Mouse (Mus musculus) left cerebral cortex, postnatal 10 days (tissue): ENCODE results near the gene Rlbp1. TPM values are rescaled to one million over a fixed set of nuclear protein-coding genes. Genes with fewer than 3 reads are reported as not detected.

Experiments used
- DNase-seq, 2 experiments: peaks; one replicate each; pipeline ENCODE4 v3.0.0; 2021 to 2022; ENCODE audit warnings: low spot score in 2 of 2, mixed read lengths in 1 of 2; ENCODE audit errors: extremely low spot score in 1 of 2
- intact Hi-C: fragments of 180-260 bp; cut with DNase I; formaldehyde crosslinking; loops from one replicate; pipeline ENCODE4 v1.15.1; 2025
- total RNA-seq, 2 experiments: library from RNA; stranded (reverse); gene quantifications; 2 replicates each; pipeline ENCODE4 v1.2.3; 2021

Rlbp1 gene
- total RNA-seq, 2 experiments from 2014 or later: 23.2 to 24.3 TPM

GRCm38 (mm10) chr7:79388671-79389206 lies 1.9 kb upstream of the Rlbp1 start:
- intact Hi-C loops: no loop called here
- peak in 1 of 2 experiments; percentile 28 for DNase-seq

GRCm38 (mm10) chr7:79387991-79388390 lies 1.1 kb upstream of the Rlbp1 start:
- intact Hi-C loops: no loop called here
- peak in 1 of 2 experiments; percentile 16 for DNase-seq

DNA sequence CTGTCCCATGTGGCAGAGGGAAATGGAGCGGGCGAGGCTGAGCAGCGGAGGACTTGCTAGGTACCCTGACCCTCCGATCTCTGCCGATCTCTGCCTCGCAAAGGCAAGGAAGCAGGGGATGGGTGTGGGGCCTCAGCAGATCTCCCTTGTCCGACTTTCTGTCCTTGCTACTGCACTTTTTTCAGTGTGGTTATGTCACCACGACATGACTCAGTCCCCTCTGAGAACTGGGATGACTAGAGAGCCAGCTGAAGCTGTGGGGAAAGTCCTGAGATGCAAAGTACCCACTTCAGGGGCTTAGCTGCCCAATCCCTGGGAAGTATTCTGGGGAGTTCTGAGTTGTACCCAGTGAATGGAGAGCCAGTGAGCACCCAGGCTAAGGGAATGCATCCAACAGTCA lies 292 bp upstream of the Rlbp1 start:
- intact Hi-C loops: no loop called here

GRCm38 (mm10) chr7:79376516-79377275 lies 10.2 kb downstream of the Rlbp1 start:
- DNase-seq: no peak
- intact Hi-C loops: loop anchor here (10.0 kb wide), 1 partner anchor 218 kb away; no protein-coding TSS in a partner anchor

More for the DNA sequence above, 292 bp upstream of the Rlbp1 start:
- DNase-seq: no peak

DNA sequence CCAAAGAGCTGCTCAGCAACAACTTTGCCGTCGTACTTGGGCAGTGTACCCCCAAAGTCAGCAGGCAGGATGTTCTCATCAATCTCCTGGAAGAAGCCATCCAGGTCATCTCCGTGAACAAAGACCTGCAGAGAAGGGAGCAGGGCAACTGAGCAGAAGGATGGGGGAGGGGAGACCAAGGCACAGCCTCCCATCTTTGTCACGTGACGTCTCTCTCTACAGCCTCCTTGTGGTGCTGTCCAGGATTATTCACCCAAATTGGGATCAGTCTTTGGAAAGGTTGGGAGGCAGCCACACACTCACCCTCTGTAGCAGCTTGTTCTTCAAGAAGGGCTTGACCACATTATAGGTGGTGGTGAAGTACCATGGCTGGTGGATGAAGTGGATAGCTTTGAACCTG lies 11.3 kb downstream of the Rlbp1 start:
- intact Hi-C loops: loop anchor here (10.0 kb wide), 1 partner anchor 219 kb away; no protein-coding TSS in a partner anchor

DNA sequence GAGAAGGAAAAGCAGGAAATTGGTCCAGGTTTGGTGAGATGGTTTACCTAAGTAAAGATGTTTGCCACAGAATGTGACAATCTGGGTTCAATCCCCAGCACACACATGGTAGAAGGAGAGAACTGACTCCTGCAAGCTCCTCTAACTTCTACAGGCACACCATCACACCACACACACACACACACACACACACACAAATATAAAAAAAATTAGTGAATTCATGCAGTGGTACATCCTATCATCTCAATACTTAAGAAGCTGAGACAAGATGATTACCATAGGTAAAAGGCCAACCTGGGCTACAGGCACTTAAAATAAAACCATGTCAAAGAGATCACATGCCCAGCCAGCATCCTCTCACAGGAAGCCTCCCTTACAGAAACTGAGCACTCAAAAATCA lies 12.8 kb downstream of the Rlbp1 start:
- intact Hi-C loops: loop anchor here (10.0 kb wide), 1 partner anchor 221 kb away; no protein-coding TSS in a partner anchor
- DNase-seq: no peak

More for the DNA sequence above, 11.3 kb downstream of the Rlbp1 start:
- no peak for DNase-seq

DNA sequence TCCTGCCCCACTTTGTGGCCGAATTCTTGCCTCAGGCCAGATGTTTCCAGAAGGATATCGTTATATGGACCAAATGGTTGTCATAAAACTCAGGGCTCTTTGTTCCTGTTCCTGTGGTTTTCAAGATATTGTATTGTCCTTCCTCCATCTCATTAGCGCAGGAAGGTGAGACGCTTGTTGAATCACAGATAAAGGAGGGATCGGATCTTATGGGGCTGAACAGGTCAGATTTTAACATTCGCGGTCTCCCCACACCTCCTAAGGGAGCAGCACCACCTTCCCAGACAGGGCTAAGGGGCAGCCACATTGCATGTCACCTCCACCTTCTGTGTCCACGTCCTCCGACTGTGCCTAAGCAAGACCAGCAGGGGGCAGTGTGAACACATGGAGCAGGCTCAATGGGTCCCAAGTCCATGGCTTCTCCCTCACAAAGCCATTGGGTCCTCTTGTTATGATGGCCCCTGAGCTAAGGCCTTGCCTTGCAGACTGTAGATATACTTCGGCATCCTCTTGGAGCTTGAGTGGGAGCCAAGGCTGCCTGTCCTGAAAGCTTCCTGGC lies 15.4 kb downstream of the Rlbp1 start:
- DNase-seq: peak; percentile 64 to 86
- intact Hi-C loops: loop anchor here (10.0 kb wide), 1 partner anchor 223 kb away; no protein-coding TSS in a partner anchor

- DNase-seq: no peak
- intact Hi-C loops: no loop called here
Measured at GRCm38 (mm10) chr7:79369416-79369815, 17.4 kb downstream of the Rlbp1 start.

- no peak for DNase-seq
- intact Hi-C loops: no loop called here
Measured at GRCm38 (mm10) chr7:79368664-79369063, 18.2 kb downstream of the Rlbp1 start.

DNA sequence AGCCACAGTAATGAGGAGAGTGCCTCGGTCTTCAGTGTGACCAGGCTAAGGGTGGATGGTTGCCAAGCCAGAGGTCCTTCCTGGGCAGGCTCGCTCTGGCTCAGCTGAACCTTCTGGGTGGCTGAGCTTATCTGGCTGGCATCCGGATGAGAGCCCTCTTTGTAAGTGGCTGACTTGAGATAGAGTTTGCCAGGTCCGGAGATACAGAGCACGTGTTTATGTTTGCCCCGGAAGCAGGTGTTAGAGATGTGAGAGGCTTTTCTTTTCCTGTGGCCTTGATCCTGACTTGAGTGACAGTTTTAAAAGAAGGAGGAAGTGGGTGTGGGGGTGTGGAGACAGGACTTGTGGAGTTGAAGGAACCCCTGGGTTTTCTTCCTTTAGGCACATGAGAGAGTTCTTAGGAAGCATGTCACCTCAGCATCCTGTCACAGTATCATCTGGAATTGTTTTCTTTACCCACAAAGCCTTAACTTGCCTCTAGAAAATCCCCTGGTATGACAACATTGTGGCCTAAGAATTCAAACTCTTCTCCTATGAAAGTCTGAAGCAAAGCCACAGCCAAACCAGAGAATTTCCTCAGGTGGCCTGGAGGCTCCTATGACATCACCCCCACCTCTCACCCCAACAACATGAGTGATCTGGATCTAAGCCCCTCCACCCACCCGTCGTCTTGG lies 23.3 kb downstream of the Rlbp1 start:
- peak; percentile 71 to 87 for DNase-seq
- intact Hi-C loops: no loop called here

GRCm38 (mm10) chr7:79362830-79363229 lies 24.0 kb downstream of the Rlbp1 start:
- DNase-seq: no peak
- intact Hi-C loops: no loop called here

DNA sequence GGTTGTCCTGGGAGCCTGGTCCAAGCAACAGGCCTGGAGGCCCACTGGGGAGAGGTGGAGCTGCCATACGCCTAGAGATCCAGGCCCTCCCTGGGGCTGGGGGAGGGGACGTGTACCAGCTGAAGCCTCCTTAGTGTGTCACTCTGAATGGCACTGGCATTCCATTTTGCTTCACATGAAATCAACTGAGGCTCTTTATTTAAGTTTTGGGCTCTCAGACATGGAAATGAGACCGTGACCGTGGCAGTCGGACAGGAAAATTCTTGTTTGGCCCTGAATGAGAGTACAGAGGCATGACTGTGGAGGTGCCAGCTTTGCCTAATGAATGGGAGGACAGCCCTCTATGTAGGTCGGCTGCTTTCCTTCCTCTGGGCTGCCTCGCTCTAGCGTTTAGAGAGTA lies 24.6 kb downstream of the Rlbp1 start:
- peak; percentile 72 to 81 for DNase-seq
- intact Hi-C loops: no loop called here

- no peak for DNase-seq
- intact Hi-C loops: no loop called here
Measured at GRCm38 (mm10) chr7:79360056-79360455, 26.8 kb downstream of the Rlbp1 start.

GRCm38 (mm10) chr7:79359183-79359435 lies 27.7 kb downstream of the Rlbp1 start:
- intact Hi-C loops: no loop called here
- no peak for DNase-seq

GRCm38 (mm10) chr7:79358350-79359182 lies 28.3 kb downstream of the Rlbp1 start:
- intact Hi-C loops: no loop called here
- DNase-seq: peak; percentile 70 to 86

DNA sequence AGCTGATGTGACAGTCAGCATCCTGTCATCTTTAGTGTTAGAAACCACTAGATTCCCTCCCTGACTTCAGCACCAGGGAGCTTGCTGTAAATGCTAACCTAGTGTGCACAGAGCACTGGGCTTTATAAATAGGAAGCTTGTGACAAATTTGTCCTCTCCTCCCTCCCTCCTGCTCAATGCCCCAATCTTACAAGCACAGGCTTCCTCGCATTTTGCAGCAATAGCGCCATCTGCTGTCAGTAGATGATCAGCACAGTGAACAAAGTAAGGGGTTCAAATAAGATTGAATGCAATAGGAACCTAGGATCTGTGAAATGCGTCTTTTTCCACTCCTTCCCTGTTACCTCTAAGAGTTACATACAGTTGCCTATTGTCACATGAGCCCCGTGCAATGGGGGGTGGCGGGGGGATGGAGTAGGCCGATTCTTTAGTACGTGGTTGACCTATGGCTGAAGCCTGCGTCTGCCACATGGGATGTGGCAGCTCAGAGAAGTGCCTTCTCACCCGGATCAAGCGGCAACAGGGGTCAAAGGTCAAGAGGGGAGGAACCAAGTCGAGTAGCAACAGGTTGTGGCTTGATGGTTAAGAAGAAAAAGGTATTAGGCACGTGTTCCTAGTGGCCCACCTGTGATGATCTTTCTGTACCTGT lies 37.0 kb downstream of the Rlbp1 start:
- peak; percentile 81 to 88 for DNase-seq

DNA sequence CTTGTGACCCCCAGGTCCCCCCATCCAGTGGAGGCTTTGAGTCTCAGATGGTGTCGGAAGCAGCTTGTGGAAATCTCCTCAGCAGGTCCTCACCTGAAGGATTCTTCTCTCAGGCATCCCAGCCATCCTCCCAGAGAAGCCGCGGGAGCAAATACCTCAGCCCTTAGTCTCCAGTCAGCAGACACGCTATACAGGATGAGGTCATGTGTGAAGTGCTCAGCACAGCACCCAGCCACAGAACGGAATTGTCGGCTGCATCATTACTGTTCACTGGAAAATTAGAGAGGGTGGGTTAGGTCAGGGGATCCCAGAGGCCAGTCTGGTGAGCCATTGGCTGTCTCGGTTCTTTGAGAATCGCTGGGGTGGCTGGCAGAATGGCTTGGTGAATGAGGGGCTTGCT lies 38.0 kb downstream of the Rlbp1 start:
- DNase-seq: no peak
- intact Hi-C loops: loop anchor here (5.0 kb wide), 3 partner anchors 37 to 427 kb away; no protein-coding TSS in a partner anchor

More for the DNA sequence above, 37.0 kb downstream of the Rlbp1 start:
- intact Hi-C loops: loop anchor here (1.0 to 5.0 kb wide), 4 partner anchors 38 to 428 kb away; no protein-coding TSS in a partner anchor
